Mouse (Mus musculus) heart, adult 2 months (tissue): ENCODE data around the gene Itm2c. TPM values are rescaled to one million over a fixed set of nuclear protein-coding genes. Genes with fewer than 3 reads are reported as not detected.

Source experiments
- DNase-seq, 2 experiments: peaks; one replicate each; pipeline ENCODE4 v3.0.0; 2021
- H3K27ac ChIP-seq: fragments of 200-600 bp; 2 replicates; pipeline ENCODE4 v1.8.1; 2022
- H3K27me3 ChIP-seq: fragments of 200-500 bp; 2 replicates; pipeline ENCODE4 v1.6.1; 2012; ENCODE audit warnings: mild to moderate bottlenecking, low read length, inconsistent platforms, mixed read lengths; ENCODE audit not compliant: control insufficient read depth, insufficient read depth
- H3K36me3 ChIP-seq: fragments of 200-500 bp; 2 replicates; pipeline ENCODE4 v1.6.1; 2012; ENCODE audit warnings: low read length, inconsistent platforms; ENCODE audit not compliant: control insufficient read depth, insufficient read depth
- H3K4me1 ChIP-seq: fragments of 200-500 bp; 2 replicates; pipeline ENCODE4 v1.6.1; 2011; ENCODE audit warnings: low read length; ENCODE audit not compliant: control insufficient read depth, insufficient read depth
- H3K4me3 ChIP-seq: fragments of 200-600 bp; 2 replicates; pipeline ENCODE4 v1.8.1; 2022
- H3K79me2 ChIP-seq: fragments of 200-500 bp; replicated peaks from 2 replicates; pipeline ENCODE4 v1.6.1; 2012; ENCODE audit warnings: mild to moderate bottlenecking, inconsistent platforms, low read length, moderate library complexity, mixed read lengths; ENCODE audit not compliant: control insufficient read depth, insufficient read depth
- H3K9ac ChIP-seq: fragments of 200-500 bp; 2 replicates; pipeline ENCODE4 v1.6.1; 2012; ENCODE audit warnings: low read depth, mild to moderate bottlenecking, control low read depth, inconsistent platforms, low read length, mixed read lengths
- CTCF ChIP-seq: fragments of 200-600 bp; IDR thresholded peaks from 2 replicates; pipeline ENCODE4 v1.8.1; 2022; ENCODE audit warnings: antibody characterized with exemption, mild to moderate bottlenecking, moderate library complexity
- EP300 ChIP-seq: fragments of 200-500 bp; IDR thresholded peaks from 2 replicates; pipeline ENCODE4 v1.6.1; 2011; ENCODE audit warnings: low read depth, low read length, control low read depth; ENCODE audit not compliant: insufficient read depth
- POLR2A ChIP-seq: fragments of 200-500 bp; IDR thresholded peaks from 2 replicates; pipeline ENCODE4 v1.6.1; 2011; ENCODE audit warnings: mild to moderate bottlenecking, low read depth, low read length, control low read depth; ENCODE audit not compliant: insufficient read depth
- WGBS: fragments of 180-500 bp; shearing (Covaris S2); methylation state at CpG from one replicate; pipeline ENCODE4 v1.1.7; 2018; 5-methylcytosine and 5-hydroxymethylcytosine counted together
- intact Hi-C: fragments of 180-260 bp; cut with DNase I; formaldehyde crosslinking; loops from one replicate; pipeline ENCODE4 v1.15.1; 2025
- polyA plus RNA-seq: library from polyadenylated mRNA; depleted of rRNA; stranded (reverse); fragments of >200 nt; gene quantifications from 2 replicates; pipeline ENCODE4 v1.2.3, GENCODE M21; 2012
- total RNA-seq, 2 experiments: library from RNA; stranded (reverse); gene quantifications; 2 replicates each; pipeline ENCODE4 v1.2.3; 2021

Itm2c gene
- total and polyA plus RNA-seq, 3 experiments: 60.3 to 101 (median 62.0) TPM

DNA sequence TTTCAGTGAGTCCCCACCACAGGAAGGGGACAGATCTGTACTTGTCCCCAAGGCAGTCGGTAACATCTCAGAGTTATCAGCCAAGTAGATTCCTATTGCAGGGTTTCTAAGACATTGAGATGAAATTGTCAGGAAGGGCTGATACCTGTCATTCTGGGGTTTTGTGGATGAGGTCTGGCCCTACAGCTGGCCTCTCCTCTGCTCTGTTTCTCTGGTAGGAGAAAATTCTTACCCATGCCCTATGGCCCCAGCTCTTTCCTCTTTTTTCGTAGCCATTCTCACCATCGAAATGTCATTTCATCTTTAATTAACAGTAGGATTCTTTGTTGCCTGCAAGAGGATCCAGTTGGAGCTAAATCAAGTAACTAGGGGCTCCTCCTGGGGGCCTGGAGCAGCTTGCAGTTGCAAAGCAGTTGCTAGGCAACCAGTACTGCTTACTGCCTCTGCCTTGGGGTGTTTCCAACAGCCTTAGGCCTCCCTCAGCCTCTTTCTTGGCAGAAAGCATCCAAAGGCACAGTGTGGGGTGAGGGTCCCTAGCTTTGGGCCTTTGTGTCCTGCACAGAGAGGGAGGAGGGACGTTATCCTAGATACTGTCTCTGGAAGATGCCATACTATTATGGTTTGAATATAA, 34.1 kb downstream of the Itm2c start, which contains the start of gene 4933407L21Rik:
Gene 4933407L21Rik, plus strand, starts transcription at position 427 of the 631 bp plus-strand sequence.
- TF ChIP-seq EP300: no peak
- TF ChIP-seq CTCF: no peak
- no peak for TF ChIP-seq POLR2A
- WGBS: 46% methylated on average over 4 of the region's 4 CpGs

DNA sequence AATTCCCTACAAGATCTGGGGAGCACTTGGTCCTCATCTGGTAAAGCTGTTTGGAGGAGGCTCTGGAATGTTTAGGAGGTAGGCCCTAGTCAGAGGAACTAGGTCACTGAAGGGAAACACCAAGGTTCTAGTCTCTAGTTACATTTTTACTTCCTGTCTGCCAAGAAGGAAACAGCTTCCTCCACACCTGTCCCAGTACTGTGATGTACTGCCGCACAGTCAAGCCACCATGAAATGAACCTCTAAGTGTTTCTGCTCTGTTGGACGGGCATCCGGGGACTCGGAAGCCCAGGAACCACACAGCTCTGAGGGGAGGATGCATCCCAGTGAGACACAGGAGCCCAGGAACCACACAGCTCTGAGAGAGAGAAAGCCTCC, 34.6 kb downstream of the Itm2c start:
- DNase-seq: no peak
- Histone ChIP-seq H3K4me3 (no peak overlapping the region), H3K4me1 (peaks cover 6% of the 10 kb centered on the region; the same call in 1 of the 2 replicates), H3K9ac (no peak overlapping the region), H3K27me3 (no peaks in the 10 kb centered on the region), H3K36me3 (no peaks in the 10 kb centered on the region), H3K27ac (no peak overlapping the region), H3K79me2 (no peaks in the 10 kb centered on the region)
- no peak for TF ChIP-seq CTCF
- intact Hi-C loops: no loop called here
- 70% methylated on average over 4 of the region's 4 CpGs for WGBS

More for the DNA sequence above, 34.1 kb downstream of the Itm2c start, which contains the start of gene 4933407L21Rik:
- H3K79me2 ChIP-seq: no peaks in the 10 kb centered on the region
- H3K4me1 ChIP-seq: peaks cover 6% of the 10 kb centered on the region; the same call in 1 of the 2 replicates
- DNase-seq: no peak
- H3K9ac ChIP-seq: no peak within 1 kb of the TSS
- H3K36me3 ChIP-seq: no peaks in the 10 kb centered on the region
- intact Hi-C loops: no loop called here
- no peak within 1 kb of the TSS for H3K4me3 ChIP-seq
- H3K27ac ChIP-seq: no peak within 1 kb of the TSS; the same call in 1 of the 2 replicates
- no peaks in the 10 kb centered on the region for H3K27me3 ChIP-seq

- Histone ChIP-seq H3K36me3 (no peaks in the 10 kb centered on the region), H3K4me1 (peaks cover 10% of the 10 kb centered on the region), H3K4me3 (no peak overlapping the region), H3K79me2 (no peaks in the 10 kb centered on the region), H3K27ac (no peak overlapping the region), H3K9ac (no peak overlapping the region), H3K27me3 (no peaks in the 10 kb centered on the region)
- intact Hi-C loops: no loop called here
- TF ChIP-seq POLR2A: no peak
- TF ChIP-seq EP300: no peak
- TF ChIP-seq CTCF: no peak
- no peak for DNase-seq
- WGBS: 89% methylated on average over 6 of the region's 6 CpGs
Measured at GRCm38 (mm10) chr1:85929406-85929805, 35.3 kb downstream of the Itm2c start.

DNA sequence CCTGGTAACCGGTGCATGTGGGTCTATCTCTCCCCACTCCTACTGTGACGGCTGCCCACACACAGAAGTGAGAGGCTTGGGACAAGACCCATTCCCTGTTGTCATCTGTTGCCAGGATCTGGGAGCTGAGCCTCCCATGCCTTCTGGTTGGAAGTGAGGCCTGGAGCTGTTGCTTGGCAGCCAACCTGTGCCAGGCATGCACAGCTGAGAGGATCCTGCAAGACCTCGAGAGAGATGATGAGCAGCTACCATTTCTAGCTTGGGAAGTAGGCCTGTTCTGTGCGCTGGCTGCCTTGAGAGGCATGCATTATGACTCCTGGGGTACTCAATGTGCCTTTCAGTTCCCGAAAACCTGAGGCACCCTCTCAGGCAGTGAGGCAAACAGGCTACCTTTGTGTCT, 37.1 kb downstream of the Itm2c start:
- Histone ChIP-seq H3K36me3 (no peaks in the 10 kb centered on the region), H3K27me3 (no peaks in the 10 kb centered on the region), H3K79me2 (no peaks in the 10 kb centered on the region), H3K4me1 (peaks cover 10% of the 10 kb centered on the region), H3K27ac (no peak overlapping the region), H3K4me3 (no peak overlapping the region), H3K9ac (no peak overlapping the region)
- no peak for DNase-seq
- intact Hi-C loops: no loop called here
- WGBS: 89% methylated on average over 5 of the region's 5 CpGs
- TF ChIP-seq CTCF (no peak), POLR2A (no peak), EP300 (no peak)

DNA sequence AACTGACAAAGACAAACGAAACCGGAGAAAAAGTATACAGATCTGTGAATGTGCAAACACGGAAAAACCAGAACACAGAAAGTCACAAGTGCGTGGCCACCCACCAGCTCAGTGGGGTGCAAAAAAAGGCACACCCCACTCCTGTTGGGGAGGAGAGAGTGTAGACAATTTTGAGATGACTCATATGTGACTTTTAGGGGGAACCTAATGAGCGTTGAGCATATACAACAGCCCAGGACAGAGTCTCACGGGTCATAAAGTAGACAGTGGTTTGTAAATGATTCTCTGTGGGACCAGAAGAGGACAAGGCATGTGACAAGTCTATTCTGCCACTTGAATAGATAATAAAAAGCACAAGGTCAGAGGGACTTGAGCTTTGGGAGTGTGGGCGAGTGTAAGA, 39.1 kb downstream of the Itm2c start:
- 31% methylated on average over 7 of the region's 7 CpGs for WGBS
- intact Hi-C loops: no loop called here
- Histone ChIP-seq H3K36me3 (no peaks in the 10 kb centered on the region), H3K9ac (no peak overlapping the region), H3K27me3 (no peaks in the 10 kb centered on the region), H3K4me1 (peaks cover 7% of the 10 kb centered on the region), H3K79me2 (no peaks in the 10 kb centered on the region), H3K27ac (no peak overlapping the region), H3K4me3 (no peak overlapping the region)
- DNase-seq: no peak
- no peak for TF ChIP-seq EP300
- TF ChIP-seq POLR2A: no peak
- no peak for TF ChIP-seq CTCF

DNA sequence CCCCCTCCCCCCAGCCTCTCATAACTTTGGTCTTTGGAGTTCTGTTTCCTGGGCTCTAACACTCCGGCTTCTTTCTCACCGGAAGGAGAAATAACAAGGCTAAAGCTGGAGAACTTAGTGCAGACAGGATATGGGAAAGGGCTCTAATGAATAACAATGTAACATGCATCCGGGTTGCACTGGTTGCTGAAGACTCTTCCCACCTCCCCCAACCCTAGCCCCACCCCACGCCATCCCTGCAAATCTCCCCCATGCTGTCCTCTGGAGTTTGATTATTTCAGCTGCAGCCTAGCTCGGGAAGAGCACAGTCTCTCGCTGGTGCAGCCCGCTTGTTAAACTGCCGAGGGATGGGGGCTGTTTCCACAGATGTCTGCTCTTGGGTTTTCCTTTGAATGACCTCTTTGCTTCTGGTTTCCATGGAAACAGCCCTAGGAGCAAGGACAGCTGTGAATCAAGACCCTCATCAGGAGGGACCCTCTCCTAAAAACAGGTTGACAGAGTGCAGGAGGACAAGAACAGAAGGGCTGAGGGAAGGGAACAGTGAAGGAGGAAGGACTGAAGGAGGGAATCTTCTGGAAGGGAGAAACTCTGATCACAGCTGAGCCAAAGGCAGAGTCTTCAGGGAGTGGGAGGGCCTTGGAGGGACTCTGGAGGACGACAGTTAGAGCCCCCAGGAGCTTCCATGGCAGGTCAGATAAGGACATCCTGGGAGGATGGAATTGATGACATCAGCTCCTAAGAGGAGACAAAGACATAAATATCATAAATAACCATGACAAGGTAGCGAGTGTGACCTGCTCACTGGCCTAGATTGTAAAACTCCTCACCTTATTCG, 39.8 kb downstream of the Itm2c start:
- Histone ChIP-seq H3K4me3 (no peak overlapping the region), H3K27ac (no peak overlapping the region), H3K36me3 (no peaks in the 10 kb centered on the region), H3K9ac (no peak overlapping the region), H3K27me3 (no peaks in the 10 kb centered on the region), H3K79me2 (no peaks in the 10 kb centered on the region), H3K4me1 (peaks cover 5% of the 10 kb centered on the region)
- WGBS: 23% methylated on average over 11 of the region's 11 CpGs
- TF ChIP-seq POLR2A (no peak), EP300 (no peak), CTCF (no peak)
- intact Hi-C loops: loop anchor here (2.0 kb wide), 2 partner anchors 39 to 81 kb away; partner anchors contain the start of gene Itm2c
- no peak for DNase-seq
